Mouse (Mus musculus) heart, embryonic 16.5 days (tissue): ENCODE results near the gene Hoxb5. TPM values are rescaled to one million over a fixed set of nuclear protein-coding genes. Genes with fewer than 3 reads are reported as not detected.

Experiments
- ATAC-seq: fragments of 200-750 bp; cut with Nextera tagmentation; replicated peaks from 2 replicates; pipeline ENCODE4 v1.8.0; 2017; ENCODE audit warnings: moderate number of reproducible peaks; ENCODE audit not compliant: insufficient read depth, low FRiP score; ENCODE audit errors: extremely low read depth
- H3K27ac ChIP-seq: fragments of 300-500 bp; sonication (generic); 2 replicates; pipeline ENCODE4 v1.5.1; 2014; ENCODE audit warnings: mild to moderate bottlenecking, low read length, control low read depth, moderate library complexity
- H3K27me3 ChIP-seq: fragments of 300-500 bp; sonication (generic); 2 replicates; pipeline ENCODE4 v1.6.1; 2014; ENCODE audit warnings: low read length, mixed read lengths; ENCODE audit not compliant: control insufficient read depth, insufficient read depth
- H3K36me3 ChIP-seq: fragments of 300-500 bp; sonication (generic); 2 replicates; pipeline ENCODE4 v1.6.1; 2014; ENCODE audit not compliant: control insufficient read depth, insufficient read depth
- H3K4me1 ChIP-seq: fragments of 300-500 bp; sonication (generic); 2 replicates; pipeline ENCODE4 v1.6.1; 2014; ENCODE audit warnings: low read length, mixed read lengths; ENCODE audit not compliant: control insufficient read depth, insufficient read depth
- H3K4me2 ChIP-seq: fragments of 300-500 bp; sonication (generic); 2 replicates; pipeline ENCODE4 v1.6.1; 2014; ENCODE audit warnings: low read depth, mild to moderate bottlenecking, control low read depth, low read length
- H3K4me3 ChIP-seq: fragments of 300-500 bp; sonication (generic); 2 replicates; pipeline ENCODE4 v1.5.1; 2014; ENCODE audit warnings: mild to moderate bottlenecking, control low read depth, low read length
- H3K9ac ChIP-seq: fragments of 300-500 bp; sonication (generic); 2 replicates; pipeline ENCODE4 v1.6.1; 2014; ENCODE audit warnings: low read length, control low read depth
- H3K9me3 ChIP-seq: fragments of 300-500 bp; sonication (generic); replicated peaks from 2 replicates; pipeline ENCODE4 v1.6.1; 2016; ENCODE audit warnings: low read length; ENCODE audit not compliant: control insufficient read depth
- WGBS: fragments of 180-500 bp; shearing (Covaris S2); extraction: QIAGEN DNeasy Blood & Tissue Kit; methylation state at CpG from one replicate; pipeline ENCODE4 v1.1.7; 2014; 5-methylcytosine and 5-hydroxymethylcytosine counted together
- polyA plus RNA-seq: library from polyadenylated mRNA; unstranded; fragments of >200 nt; fragmentation: Nextera tagmentation; extraction: Ambion mirVana; gene quantifications from 2 replicates; pipeline ENCODE4 v1.2.1, GENCODE M21; 2015

Gene Hoxb5
- polyA plus RNA-seq, 1 experiment from 2014 or later = 0.76 TPM

DNA sequence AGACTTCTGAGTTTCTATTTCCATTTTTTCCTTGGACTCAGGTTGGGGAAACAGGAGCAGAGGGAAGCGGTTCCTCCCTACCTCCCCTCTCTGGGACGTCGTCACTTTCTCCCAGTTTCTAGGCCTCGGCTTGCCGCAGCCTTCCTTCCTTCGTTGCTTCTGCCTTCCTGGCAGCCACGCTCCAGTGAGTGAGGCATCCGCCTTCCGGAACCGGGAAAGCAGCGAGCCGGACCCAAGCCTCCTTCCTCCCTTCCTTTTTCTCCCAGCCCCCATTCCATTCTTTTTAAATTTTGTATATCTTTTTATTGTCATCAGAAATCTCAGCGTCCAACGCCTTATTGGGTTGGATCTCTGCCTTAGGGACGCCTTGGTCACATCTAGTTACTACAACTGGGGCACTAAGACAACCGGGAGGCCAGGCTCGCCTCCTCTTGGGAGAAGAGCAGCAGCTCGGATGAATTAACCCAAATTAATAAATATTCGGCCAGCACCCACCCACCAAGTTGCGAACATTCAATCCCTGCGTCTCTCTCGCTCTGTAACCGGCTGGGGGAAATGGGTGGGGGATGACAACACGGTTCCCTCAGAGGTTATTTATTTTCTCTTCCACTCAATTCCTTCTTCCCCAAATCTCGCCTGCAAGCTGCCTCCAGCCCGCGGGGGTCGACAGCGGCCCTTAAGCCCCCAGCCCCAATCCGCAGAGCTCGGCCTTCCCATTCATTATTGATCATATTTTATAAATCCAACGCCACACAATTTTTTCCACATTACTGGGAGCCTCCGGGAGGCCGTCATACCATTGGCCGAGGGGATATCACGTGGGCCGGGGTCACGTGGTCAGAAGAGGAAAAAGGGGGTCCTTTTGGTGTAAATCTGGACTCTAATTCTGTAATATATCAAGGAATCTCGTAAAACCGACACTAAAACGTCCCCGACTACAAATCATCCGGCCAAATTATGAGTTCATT, 17.1 kb upstream of the Hoxb5 start, which contains the start of gene Hoxb7:
Gene Hoxb7 (plus strand): TSS at position 853 of the 968 bp plus-strand sequence.
- H3K36me3 ChIP-seq = no peaks in the 10 kb centered on the region
- H3K27me3 ChIP-seq = peaks cover 89% of the 10 kb centered on the region
- H3K9ac ChIP-seq = no peak within 1 kb of the TSS
- H3K9me3 ChIP-seq = no peaks in the 10 kb centered on the region
- no peak within 1 kb of the TSS for H3K27ac ChIP-seq
- WGBS = 2% methylated on average over 43 of the region's 43 CpGs
- ATAC-seq = no peak
- H3K4me3 ChIP-seq = peak within 1 kb of the TSS; percentile 32
- H3K4me1 ChIP-seq = peaks cover 5% of the 10 kb centered on the region
- peak within 1 kb of the TSS; percentile 42 for H3K4me2 ChIP-seq

DNA sequence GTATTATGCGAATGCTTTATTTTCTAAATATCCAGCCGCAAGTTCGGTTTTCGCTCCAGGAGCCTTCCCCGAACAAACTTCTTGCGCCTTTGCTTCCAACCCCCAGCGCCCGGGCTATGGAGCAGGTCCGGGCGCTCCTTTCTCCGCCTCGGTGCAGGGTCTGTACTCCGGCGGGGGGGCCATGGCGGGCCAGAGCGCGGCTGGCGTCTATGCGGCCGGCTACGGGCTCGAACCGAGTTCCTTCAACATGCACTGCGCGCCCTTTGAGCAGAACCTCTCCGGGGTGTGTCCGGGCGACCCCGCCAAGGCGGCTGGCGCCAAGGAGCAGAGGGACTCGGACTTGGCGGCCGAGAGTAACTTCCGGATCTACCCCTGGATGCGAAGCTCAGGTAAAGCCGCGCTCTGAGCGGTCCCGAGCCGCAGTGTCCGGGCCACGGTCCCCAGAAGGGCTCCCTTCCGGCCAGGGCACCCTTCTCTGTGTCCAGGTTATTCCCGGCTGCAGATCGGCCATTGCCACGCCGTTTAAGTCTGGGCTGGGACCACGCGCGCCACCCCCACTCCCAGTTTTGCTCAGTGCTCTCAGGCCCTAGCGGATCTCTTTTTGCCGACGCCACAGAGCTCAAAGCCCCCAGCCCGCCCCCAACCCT, 16.3 kb upstream of the Hoxb5 start:
- under 1% methylated on average over 55 of the region's 55 CpGs for WGBS
- Histone ChIP-seq H3K27ac (no peak overlapping the region), H3K4me3 (peak overlapping the region; percentile 32), H3K9ac (no peak overlapping the region), H3K27me3 (peaks cover 88% of the 10 kb centered on the region), H3K4me2 (peak overlapping the region; percentile 42; the same call in 1 of the 2 replicates), H3K4me1 (peaks cover 5% of the 10 kb centered on the region), H3K36me3 (no peaks in the 10 kb centered on the region), H3K9me3 (no peaks in the 10 kb centered on the region)
- ATAC-seq = no peak

DNA sequence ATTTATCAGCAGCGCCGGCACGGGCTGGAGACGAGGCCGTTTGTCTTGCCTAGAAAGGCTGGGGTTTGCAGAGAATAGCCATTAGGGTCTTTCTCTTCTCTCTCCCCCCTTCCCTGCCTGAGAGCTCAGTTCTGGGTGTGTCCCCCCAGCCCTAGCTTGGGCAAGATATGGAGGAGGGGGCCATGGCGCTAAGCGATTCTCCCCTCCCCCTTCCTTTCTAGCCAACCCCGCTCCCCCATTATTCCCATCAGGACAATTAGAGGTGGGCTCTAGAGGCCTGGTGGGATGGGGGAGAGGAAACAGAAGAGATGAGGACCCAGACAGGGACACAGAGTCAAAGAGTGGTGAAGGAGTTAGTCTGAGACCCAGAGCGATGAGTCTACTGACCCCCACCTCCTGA, 15.7 kb upstream of the Hoxb5 start:
- ATAC-seq = no peak
- peaks cover 5% of the 10 kb centered on the region for H3K4me1 ChIP-seq
- no peaks in the 10 kb centered on the region for H3K9me3 ChIP-seq
- no peak overlapping the region for H3K4me2 ChIP-seq
- WGBS = 1% methylated on average over 9 of the region's 9 CpGs
- no peak overlapping the region for H3K4me3 ChIP-seq
- peaks cover 88% of the 10 kb centered on the region for H3K27me3 ChIP-seq
- H3K36me3 ChIP-seq = no peaks in the 10 kb centered on the region
- no peak overlapping the region for H3K9ac ChIP-seq
- H3K27ac ChIP-seq = no peak overlapping the region

DNA sequence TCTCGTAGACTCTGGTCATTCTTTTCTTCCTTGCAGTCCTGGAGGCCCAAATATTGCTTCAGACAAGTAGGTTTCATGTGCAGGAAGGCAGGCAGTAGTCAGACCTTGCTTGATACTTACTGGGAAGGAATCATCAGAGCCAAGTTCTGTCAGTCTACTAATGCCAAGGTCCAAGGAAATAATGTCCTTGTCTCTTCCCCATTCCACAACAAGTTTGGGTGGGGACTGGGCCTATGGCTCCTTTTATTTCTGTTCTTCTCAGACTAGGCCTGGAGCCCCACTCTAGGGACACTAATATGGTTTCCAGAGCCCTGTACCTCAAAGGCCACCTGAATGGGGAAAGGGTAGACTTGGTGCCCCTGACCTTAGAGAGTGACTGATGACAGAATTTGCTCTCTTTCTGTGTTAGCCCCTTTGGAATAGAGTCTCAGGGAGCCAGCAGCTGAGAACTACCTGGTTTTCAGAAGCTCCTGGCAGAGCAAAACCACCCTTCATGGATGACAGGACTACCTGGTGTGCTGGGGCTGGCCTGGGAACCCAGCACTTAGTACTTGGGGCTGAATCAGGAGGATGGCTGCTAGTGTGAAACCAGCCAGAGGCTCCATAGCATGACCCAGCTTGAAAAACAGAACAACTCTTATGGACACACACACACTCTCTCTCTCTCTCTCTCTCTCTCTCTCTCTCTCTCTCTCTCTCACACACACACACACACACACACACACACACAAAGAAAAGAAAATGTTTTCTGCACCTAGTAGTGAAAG, 14.5 kb upstream of the Hoxb5 start:
- WGBS = 3% methylated on average over 1 of the region's 1 CpGs
- ATAC-seq = no peak

DNA sequence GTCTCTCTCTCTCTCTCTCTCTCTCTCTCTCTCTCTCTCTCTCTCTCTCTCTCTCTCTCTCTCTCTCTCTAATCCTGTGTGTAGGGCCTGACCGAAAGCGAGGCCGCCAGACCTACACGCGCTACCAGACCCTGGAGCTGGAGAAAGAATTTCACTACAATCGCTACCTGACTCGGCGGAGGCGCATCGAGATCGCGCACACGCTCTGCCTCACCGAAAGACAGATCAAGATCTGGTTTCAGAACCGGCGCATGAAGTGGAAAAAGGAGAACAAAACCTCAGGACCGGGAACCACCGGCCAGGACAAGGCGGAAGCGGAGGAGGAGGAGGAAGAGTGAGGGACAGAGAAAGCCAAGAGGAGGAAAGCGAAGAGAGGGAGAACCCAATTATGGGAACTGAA, 13.8 kb upstream of the Hoxb5 start:
- H3K4me1 ChIP-seq = no peaks in the 10 kb centered on the region; the same call in 1 of the 2 replicates
- no peak overlapping the region for H3K4me3 ChIP-seq
- no peak for ATAC-seq
- H3K4me2 ChIP-seq = no peak overlapping the region
- no peak overlapping the region for H3K27ac ChIP-seq
- 15% methylated on average over 21 of the region's 21 CpGs for WGBS
- no peaks in the 10 kb centered on the region for H3K9me3 ChIP-seq
- no peak overlapping the region for H3K9ac ChIP-seq
- peaks cover 92% of the 10 kb centered on the region for H3K27me3 ChIP-seq
- H3K36me3 ChIP-seq = no peaks in the 10 kb centered on the region

More for the DNA sequence above, 14.5 kb upstream of the Hoxb5 start:
- no peak overlapping the region for H3K4me3 ChIP-seq
- peaks cover 5% of the 10 kb centered on the region for H3K4me1 ChIP-seq
- no peaks in the 10 kb centered on the region for H3K36me3 ChIP-seq
- H3K27ac ChIP-seq = no peak overlapping the region
- no peaks in the 10 kb centered on the region for H3K9me3 ChIP-seq
- H3K9ac ChIP-seq = no peak overlapping the region
- H3K27me3 ChIP-seq = peaks cover 90% of the 10 kb centered on the region
- no peak overlapping the region for H3K4me2 ChIP-seq

DNA sequence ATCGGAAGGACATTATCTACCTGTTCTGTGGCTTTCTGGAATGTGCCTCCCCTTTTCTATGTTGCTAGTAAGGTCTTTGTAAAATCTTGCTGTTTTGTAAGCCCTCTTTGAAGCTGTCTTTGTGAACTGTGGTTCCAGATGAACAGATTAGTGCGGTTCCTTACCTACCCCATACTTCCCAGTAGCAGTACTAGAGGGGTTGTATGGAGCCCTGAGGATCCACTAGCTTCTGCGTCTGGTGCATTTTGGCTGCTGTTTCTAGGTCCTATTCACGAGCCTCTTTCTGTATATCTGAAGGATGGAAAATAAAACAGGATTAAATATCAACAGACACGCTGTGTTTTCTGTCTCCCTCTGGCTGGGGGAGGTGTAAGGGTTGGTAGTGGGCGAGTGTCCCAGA, 13.3 kb upstream of the Hoxb5 start:
- Histone ChIP-seq H3K27ac (no peak overlapping the region), H3K9ac (no peak overlapping the region), H3K27me3 (peaks cover 93% of the 10 kb centered on the region), H3K4me3 (no peak overlapping the region), H3K9me3 (no peaks in the 10 kb centered on the region), H3K4me1 (no peaks in the 10 kb centered on the region; the same call in 1 of the 2 replicates), H3K4me2 (no peak overlapping the region), H3K36me3 (no peaks in the 10 kb centered on the region)
- 16% methylated on average over 6 of the region's 6 CpGs for WGBS
- ATAC-seq = no peak

DNA sequence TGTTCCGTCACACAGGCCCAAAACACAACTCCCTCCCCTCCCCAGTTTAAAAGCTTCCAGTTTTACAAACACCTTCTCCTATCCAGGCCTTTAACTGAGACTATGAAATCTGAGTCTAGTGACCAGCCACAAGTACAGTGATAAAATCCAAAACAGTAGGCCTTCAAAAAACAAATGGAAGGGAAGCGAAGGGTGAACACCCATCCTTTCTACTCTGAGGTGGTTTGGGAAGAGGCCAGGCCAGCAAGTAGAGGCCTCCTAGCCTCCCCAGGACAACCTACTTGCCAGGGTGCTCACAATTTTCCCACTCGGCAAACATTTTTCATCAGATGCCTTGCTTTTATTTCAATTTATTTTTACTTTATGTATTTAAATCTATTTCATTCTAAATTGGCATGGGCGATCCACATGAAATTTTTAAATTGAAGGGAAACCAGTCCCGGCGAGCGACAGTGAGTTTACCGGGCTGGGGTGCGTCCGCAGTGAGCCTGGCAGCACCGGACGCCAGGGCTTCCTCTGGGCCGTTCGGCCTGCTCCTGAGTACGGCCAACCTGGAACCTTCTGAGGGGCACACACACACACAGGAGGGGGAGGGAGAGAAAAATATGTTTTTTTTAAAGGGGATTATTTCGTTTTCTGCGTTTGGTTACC, 12.3 kb upstream of the Hoxb5 start:
- ATAC-seq = no peak
- no peak overlapping the region for H3K9ac ChIP-seq
- WGBS = 15% methylated on average over 17 of the region's 17 CpGs
- H3K27me3 ChIP-seq = peaks cover 93% of the 10 kb centered on the region
- H3K36me3 ChIP-seq = no peaks in the 10 kb centered on the region
- H3K9me3 ChIP-seq = no peaks in the 10 kb centered on the region
- H3K4me3 ChIP-seq = no peak overlapping the region
- H3K4me1 ChIP-seq = no peaks in the 10 kb centered on the region
- no peak overlapping the region for H3K4me2 ChIP-seq
- no peak overlapping the region for H3K27ac ChIP-seq

DNA sequence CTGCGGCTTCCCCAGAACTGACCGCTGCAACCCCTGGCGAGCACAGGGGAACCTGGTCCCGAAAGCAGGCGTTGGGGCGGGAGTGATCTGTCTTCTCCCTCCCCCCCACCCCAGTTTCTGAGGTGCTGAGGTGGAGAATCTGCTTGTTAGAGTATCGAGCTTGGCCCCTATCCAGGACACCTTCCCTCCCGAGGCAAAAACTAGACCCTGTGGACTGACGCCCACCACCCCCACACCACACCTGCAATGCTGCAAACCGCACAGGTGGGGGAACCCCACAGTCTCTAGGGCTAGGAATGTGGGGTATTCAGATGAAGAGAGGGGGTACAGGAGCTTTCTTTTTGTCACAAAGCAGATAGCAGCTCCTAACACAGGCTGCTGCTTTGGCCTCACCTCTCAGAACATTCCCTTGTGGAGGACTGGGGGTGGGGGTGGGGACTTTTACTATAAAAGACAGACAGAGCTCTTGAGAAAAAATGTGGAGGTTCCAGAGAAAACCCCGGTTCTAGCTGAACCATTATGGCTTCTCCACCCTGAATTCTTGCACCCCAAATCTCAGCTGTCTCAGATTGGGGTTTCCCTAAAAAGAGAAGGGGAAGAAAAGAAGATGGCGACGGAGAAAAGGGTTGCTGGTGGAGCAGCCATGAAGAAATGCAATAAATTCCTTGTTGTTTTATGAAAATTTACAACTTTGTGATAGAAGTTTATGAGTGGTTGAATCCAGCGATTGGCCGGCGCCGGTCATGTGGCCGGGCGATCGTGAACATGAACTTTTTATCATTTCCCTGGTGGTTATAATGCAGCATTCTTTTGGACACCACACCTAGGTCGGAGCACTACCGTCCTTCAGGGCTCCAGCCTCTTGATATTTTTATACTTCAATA, 11.2 kb upstream of the Hoxb5 start, which contains the start of gene Hoxb6:
Gene Hoxb6 (plus strand): TSS at position 796 of the 884 bp plus-strand sequence.
- Histone ChIP-seq H3K4me2 (no peak within 1 kb of the TSS), H3K27ac (no peak within 1 kb of the TSS), H3K4me1 (no peaks in the 10 kb centered on the region), H3K9me3 (no peaks in the 10 kb centered on the region), H3K27me3 (peaks cover 93% of the 10 kb centered on the region), H3K36me3 (no peaks in the 10 kb centered on the region), H3K4me3 (no peak within 1 kb of the TSS), H3K9ac (no peak within 1 kb of the TSS)
- ATAC-seq = no peak
- 4% methylated on average over 22 of the region's 22 CpGs for WGBS
